Mouse (Mus musculus) c-Kit-positive CD71-positive TER-119-positive erythroid progenitor cells, embryonic 14.5 days (primary cell): ENCODE data around the gene Tgfbr3.
"Not testable (repeated sequence)": the region's sequence is repeated elsewhere in the genome, so short reads cannot be mapped to it uniquely, and the experiment has no call there.

Experiments used
- DNase-seq: peaks from one replicate; pipeline ENCODE4 v3.0.0-alpha.2; 2013; ENCODE audit warnings: low spot score

The Tgfbr3 gene

GRCm38 (mm10) chr5:107279263-107279662 lies 10.2 kb downstream of the Tgfbr3 start:
- no peak for DNase-seq

GRCm38 (mm10) chr5:107276186-107276585 lies 13.2 kb downstream of the Tgfbr3 start:
- no peak for DNase-seq

- DNase-seq = no peak
Observed at GRCm38 (mm10) chr5:107272252-107273028, 17.0 kb downstream of the Tgfbr3 start.

GRCm38 (mm10) chr5:107269006-107269328 lies 20.5 kb downstream of the Tgfbr3 start:
- no peak for DNase-seq

- no peak for DNase-seq
Observed at GRCm38 (mm10) chr5:107268121-107269005, 21.1 kb downstream of the Tgfbr3 start.

GRCm38 (mm10) chr5:107266566-107266965 lies 22.9 kb downstream of the Tgfbr3 start:
- DNase-seq = no peak

- DNase-seq = no peak
Observed at GRCm38 (mm10) chr5:107264426-107265360, 24.7 kb downstream of the Tgfbr3 start.

- DNase-seq = no peak
Observed at GRCm38 (mm10) chr5:107263836-107264235, 25.6 kb downstream of the Tgfbr3 start.

- DNase-seq = no peak
Observed at GRCm38 (mm10) chr5:107261930-107262329, 27.5 kb downstream of the Tgfbr3 start.

- no peak for DNase-seq
Observed at GRCm38 (mm10) chr5:107260708-107261495, 28.5 kb downstream of the Tgfbr3 start.

- peak; percentile 58 for DNase-seq
Observed at GRCm38 (mm10) chr5:107259487-107260040, 29.9 kb downstream of the Tgfbr3 start.

- no peak for DNase-seq
Observed at GRCm38 (mm10) chr5:107253395-107253794, 36.0 kb downstream of the Tgfbr3 start.

- no peak for DNase-seq
Observed at GRCm38 (mm10) chr5:107252435-107252834, 37.0 kb downstream of the Tgfbr3 start.

- no peak for DNase-seq
Observed at GRCm38 (mm10) chr5:107251751-107252305, 37.6 kb downstream of the Tgfbr3 start.

GRCm38 (mm10) chr5:107250548-107251272 lies 38.7 kb downstream of the Tgfbr3 start:
- no peak for DNase-seq

- DNase-seq = no peak
Observed at GRCm38 (mm10) chr5:107248732-107249131, 40.7 kb downstream of the Tgfbr3 start.

- DNase-seq = not testable (repeated sequence)
Observed at GRCm38 (mm10) chr5:107248302-107248701, 41.1 kb downstream of the Tgfbr3 start.

- DNase-seq = no peak
Observed at GRCm38 (mm10) chr5:107247786-107248185, 41.6 kb downstream of the Tgfbr3 start.

- DNase-seq = no peak
Observed at GRCm38 (mm10) chr5:107243445-107243844, 46.0 kb downstream of the Tgfbr3 start.

- DNase-seq = no peak
Observed at GRCm38 (mm10) chr5:107242993-107243392, 46.4 kb downstream of the Tgfbr3 start.
